Mouse (Mus musculus): ENCODE measurements around the gene Fig4.

The Fig4 gene

DNA sequence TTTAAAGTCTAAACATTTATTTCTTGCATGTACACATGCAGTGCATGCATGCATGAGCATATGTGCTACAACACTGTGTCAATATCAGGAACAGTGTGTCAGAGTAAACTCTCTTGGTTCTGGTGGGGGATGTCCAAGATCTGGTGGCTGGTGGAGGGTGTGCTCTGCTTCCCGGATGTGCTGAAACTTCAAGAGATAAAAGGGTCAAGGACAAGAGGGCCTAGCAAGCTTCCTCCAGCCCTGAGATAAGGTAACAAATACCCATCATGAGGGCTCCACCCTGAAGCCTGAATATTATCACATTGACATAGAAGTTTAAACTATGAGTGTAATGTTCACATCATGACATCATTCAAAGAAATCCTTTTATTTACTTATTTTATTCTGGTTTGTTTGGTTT, 146.4 kb downstream of the Fig4 start:
- no peak for DNase-seq (ENCODE audit: low read depth, low spot score)
- no peaks in the 10 kb centered on the region for H3K36me3 ChIP-seq (ENCODE audit: control insufficient read depth, insufficient read depth, low read length, poor library complexity, severe bottlenecking)
- H3K27me3 ChIP-seq (ENCODE audit: control insufficient read depth, insufficient read depth, low read length, poor library complexity, severe bottlenecking), result no peaks in the 10 kb centered on the region

DNA sequence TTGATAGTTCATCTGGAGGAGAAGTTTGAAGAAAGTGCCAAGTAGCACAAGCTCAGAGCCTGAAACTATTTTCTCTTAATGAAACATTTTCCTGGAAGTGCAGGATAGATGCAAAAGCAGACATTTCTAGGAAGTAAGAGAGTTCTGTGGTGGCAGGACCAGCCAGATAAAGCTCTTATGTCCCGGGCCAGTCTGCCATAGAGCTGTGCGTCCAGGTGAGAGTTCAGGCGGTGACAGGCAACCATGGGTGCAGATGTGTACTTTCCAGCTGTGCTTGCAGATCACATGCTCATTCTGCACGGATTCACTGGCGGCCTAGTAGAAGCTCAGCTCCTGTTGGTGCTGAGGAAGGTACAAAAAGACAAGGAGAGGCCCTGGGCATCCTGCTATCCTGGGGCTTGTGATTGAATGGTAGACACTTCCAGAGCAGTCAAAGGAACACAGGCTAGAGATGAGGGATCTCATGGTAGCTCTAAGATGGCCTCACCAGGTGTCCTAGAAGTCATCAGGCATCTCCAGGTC, 149.8 kb downstream of the Fig4 start:
- H3K36me3 ChIP-seq (ENCODE audit: control insufficient read depth, insufficient read depth, low read length, poor library complexity, severe bottlenecking), result no peaks in the 10 kb centered on the region
- DNase-seq (ENCODE audit: low read depth, low spot score), result no peak
- H3K27me3 ChIP-seq (ENCODE audit: control insufficient read depth, insufficient read depth, low read length, poor library complexity, severe bottlenecking), result no peaks in the 10 kb centered on the region

DNA sequence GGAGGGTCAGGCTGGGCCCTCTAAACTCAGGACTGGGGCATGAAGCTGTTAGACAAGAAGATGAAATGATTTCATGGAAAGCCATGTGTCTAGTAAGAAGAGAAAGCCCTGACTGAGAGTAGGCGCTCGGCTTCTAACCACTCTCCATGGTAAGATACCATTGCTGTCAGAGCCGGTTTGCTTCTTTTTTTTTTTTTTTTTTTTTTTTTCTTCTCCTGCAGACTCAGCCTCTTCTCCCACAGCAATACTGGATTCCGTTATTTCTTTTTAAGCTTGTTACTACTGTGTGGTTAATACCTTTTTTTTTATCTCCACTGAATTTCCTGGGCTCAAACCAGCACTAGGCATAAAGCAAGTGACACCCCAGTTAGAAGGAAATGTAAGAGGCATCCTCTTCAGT, 151.2 kb downstream of the Fig4 start:
- no peak for DNase-seq (ENCODE audit: low read depth, low spot score)
- H3K36me3 ChIP-seq (ENCODE audit: control insufficient read depth, insufficient read depth, low read length, poor library complexity, severe bottlenecking), result no peaks in the 10 kb centered on the region
- no peaks in the 10 kb centered on the region for H3K27me3 ChIP-seq (ENCODE audit: control insufficient read depth, insufficient read depth, low read length, poor library complexity, severe bottlenecking)

DNA sequence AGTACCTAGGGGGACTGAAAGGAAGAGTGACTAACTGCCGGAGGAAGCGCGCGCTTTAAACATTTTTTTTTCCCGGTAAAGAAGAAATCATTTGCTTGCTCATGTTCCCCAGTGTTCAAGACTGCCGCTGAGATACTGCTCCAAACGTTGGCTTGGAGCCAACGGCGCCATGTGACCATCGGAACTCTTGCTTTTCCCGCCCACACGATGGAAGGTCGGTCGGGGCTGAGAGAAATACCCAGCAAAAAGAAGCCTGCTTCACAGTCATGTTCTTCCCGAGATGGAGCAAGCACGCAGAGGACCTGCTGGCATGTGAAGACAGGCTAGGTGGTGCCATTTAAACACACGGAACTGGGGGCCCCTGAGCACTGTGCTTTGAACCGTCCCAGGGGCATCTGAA, 151.6 kb downstream of the Fig4 start:
- Histone ChIP-seq H3K36me3 (ENCODE audit: control insufficient read depth, insufficient read depth, low read length, poor library complexity, severe bottlenecking) (no peaks in the 10 kb centered on the region), H3K27me3 (ENCODE audit: control insufficient read depth, insufficient read depth, low read length, poor library complexity, severe bottlenecking) (no peaks in the 10 kb centered on the region)
- DNase-seq (ENCODE audit: low read depth, low spot score), result no peak

DNA sequence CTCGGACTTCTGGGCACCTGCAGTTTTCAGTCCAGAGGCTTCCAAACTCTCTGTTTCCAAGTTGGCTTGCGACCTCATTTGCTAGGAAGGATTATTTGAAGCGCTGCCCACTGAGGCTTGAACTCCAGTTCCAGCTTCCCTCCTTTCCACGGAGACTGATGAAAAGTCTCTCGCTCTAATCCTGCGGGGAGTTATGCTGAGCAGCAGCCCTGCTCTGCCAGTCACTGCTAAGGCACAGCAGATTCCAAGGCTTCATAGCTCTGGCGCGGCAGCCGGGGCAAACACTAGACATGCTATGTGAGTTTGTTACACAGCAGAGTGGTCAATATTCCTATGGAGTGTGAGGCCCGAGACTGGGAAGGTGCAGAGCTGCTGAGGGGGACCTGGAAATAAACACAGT, 152.0 kb downstream of the Fig4 start:
- no peaks in the 10 kb centered on the region for H3K27me3 ChIP-seq (ENCODE audit: control insufficient read depth, insufficient read depth, low read length, poor library complexity, severe bottlenecking)
- no peak for DNase-seq (ENCODE audit: low read depth, low spot score)
- no peaks in the 10 kb centered on the region for H3K36me3 ChIP-seq (ENCODE audit: control insufficient read depth, insufficient read depth, low read length, poor library complexity, severe bottlenecking)

DNA sequence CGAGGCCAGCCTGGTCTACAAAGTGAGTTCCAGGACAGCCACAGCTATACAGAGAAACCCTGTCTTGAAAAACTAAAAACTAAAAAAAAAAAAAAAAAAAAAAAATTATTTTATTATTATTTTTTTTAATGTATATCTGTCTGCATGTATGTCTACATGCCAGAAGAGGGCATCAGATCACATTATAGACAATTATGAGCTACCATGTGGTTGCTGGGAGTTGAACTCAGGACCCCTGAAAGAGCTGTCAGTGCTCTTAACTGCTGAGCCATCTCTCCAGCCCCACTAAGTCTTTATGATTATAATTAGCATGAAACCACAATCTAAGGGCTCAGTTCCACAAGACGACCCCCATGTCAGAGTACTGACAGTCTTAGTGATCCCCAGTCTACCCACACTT, 152.6 kb downstream of the Fig4 start:
- DNase-seq (ENCODE audit: low read depth, low spot score), result no peak
- Histone ChIP-seq H3K36me3 (ENCODE audit: control insufficient read depth, insufficient read depth, low read length, poor library complexity, severe bottlenecking) (no peaks in the 10 kb centered on the region), H3K27me3 (ENCODE audit: control insufficient read depth, insufficient read depth, low read length, poor library complexity, severe bottlenecking) (no peaks in the 10 kb centered on the region)

DNA sequence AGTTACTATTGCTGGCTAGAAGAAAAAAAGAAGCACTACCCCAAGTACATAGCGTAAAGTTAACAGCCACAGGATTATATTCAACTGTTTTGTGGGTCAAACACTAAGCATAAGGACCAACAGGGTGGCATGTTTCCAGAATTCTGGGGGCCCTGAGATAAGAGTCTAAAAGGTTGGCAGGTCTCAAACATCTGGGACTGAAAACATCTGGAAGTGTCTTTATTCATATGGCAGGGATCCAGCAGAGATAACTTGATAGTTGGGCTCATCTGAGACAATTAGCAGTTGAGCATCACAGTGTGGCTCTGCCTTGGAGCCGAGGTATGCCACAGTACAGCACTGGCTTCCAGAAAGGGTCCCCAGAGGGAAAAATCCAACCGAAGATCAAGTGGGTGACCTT, 153.8 kb downstream of the Fig4 start:
- H3K36me3 ChIP-seq (ENCODE audit: control insufficient read depth, insufficient read depth, low read length, poor library complexity, severe bottlenecking), result no peaks in the 10 kb centered on the region
- no peak for DNase-seq (ENCODE audit: low read depth, low spot score)
- no peaks in the 10 kb centered on the region for H3K27me3 ChIP-seq (ENCODE audit: control insufficient read depth, insufficient read depth, low read length, poor library complexity, severe bottlenecking)

DNA sequence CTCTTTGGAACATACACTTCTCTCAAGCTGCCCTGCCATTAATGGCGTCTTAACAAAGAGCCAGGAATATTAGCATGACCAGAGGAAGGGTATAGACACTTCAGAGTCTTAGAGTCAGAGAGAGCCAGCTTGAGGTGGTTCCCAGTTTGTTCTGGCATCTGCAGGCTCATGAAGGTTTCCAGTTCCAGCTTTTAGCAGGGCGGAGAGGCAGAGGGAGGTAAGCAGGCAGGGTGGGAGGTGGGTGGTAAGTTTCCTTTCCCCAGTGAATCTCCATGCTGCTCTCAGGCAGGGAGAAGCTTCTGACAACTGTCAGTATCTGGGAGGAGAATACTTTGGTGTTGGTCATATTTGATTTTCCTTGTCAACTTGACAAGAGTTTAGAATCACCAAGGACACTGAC, 156.9 kb downstream of the Fig4 start:
- Histone ChIP-seq H3K36me3 (ENCODE audit: control insufficient read depth, insufficient read depth, low read length, poor library complexity, severe bottlenecking) (no peaks in the 10 kb centered on the region), H3K27me3 (ENCODE audit: control insufficient read depth, insufficient read depth, low read length, poor library complexity, severe bottlenecking) (no peaks in the 10 kb centered on the region)
- no peak for DNase-seq (ENCODE audit: low read depth, low spot score)
